8 mouse cellular contexts compared by ENCODE assay signal in the genomic region with DNA sequence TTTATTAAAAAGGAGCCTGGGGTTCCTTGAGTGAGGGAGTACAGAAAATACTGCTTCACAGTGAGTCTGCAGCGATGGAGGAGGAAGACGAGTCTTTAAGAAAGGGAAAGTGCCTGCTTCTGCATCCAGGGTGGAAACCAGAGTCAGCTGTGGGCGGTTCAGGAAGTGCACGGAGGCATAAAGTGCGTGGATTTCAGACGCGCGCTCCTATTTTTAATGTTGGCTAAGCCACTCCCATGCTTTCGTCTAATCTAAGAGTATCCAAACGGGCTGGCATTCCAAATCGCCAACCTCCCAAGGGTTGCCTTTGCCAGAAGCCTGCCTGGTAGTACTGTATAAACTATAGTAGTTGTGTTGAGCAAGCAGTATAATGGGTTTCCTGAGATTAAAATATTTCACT. TPM values are rescaled to one million over a fixed set of nuclear protein-coding genes. Genes with fewer than 3 reads are reported as not detected.
DNase-seq lines count a peak whose midpoint lies in the region; ATAC-seq and TF ChIP-seq lines count a peak whose summit lies in the region.

No protein-coding gene starts in this region.

- H3K27ac ChIP-seq in intestine, embryonic 14.5 days (ENCODE audit: low read depth): no peak overlapping the region
- no peak overlapping the region for H3K27ac ChIP-seq in limb, embryonic 12.5 days
- no peak overlapping the region for H3K27ac ChIP-seq in midbrain, embryonic 12.5 days (replicated peaks)
- no peak overlapping the region for H3K27ac ChIP-seq in thymus, adult 2 months (ENCODE audit: control insufficient read depth, insufficient read depth, low read length)

- TF ChIP-seq POLR2A in thymus, adult 2 months (IDR thresholded peaks at IDR 0.05; ENCODE audit: control insufficient read depth, extremely low read depth, insufficient read depth, low read length, poor library complexity): no peak

- no peaks in the 10 kb centered on the region for H3K9me3 ChIP-seq in intestine, embryonic 14.5 days (ENCODE audit: control insufficient read depth, low read length)
- H3K9me3 ChIP-seq in limb, embryonic 12.5 days: peaks cover 4% of the 10 kb centered on the region; the same call in 1 of the 2 replicates
- H3K9me3 ChIP-seq in midbrain, embryonic 12.5 days: no peaks in the 10 kb centered on the region

- H3K4me2 ChIP-seq in intestine, embryonic 14.5 days (ENCODE audit: low read length): peak overlapping the region; percentile 38
- peak overlapping the region; percentile 30 for H3K4me2 ChIP-seq in limb, embryonic 12.5 days
- H3K4me2 ChIP-seq in midbrain, embryonic 12.5 days (replicated peaks): peak overlapping the region; percentile 39

- no peak for TF ChIP-seq CTCF in thymus, adult 2 months (IDR thresholded peaks at IDR 0.05; ENCODE audit: borderline replicate concordance, control insufficient read depth, extremely low read depth, insufficient read depth, low read length, poor library complexity)

- WGBS in intestine, embryonic 14.5 days: 37% methylated on average over 11 of the region's 11 CpGs
- 54% methylated on average over 11 of the region's 11 CpGs for WGBS in limb, embryonic 12.5 days
- whole genome bisulfite sequencing in midbrain, embryonic 12.5 days: 33% methylated on average over 11 of the region's 11 CpGs
- WGBS in thymus, adult 2 months: 4% methylated on average over 11 of the region's 11 CpGs

- peak; percentile 84 for ATAC-seq in CD4-positive, CD25-positive, alpha-beta regulatory T cell, adult 4 months
- ATAC-seq in intestine, embryonic 14.5 days (replicated peaks; ENCODE audit: low FRiP score, low TSS enrichment, low read depth): no peak
- ATAC-seq in limb, embryonic 12.5 days (ENCODE audit: insufficient number of reproducible peaks, insufficient read depth, low FRiP score, low TSS enrichment, low read depth): no peak
- ATAC-seq in midbrain, embryonic 12.5 days (ENCODE audit: low FRiP score, low read depth): no peak

- H3K4me3 ChIP-seq in intestine, embryonic 14.5 days (ENCODE audit: low read depth, low read length): no peak overlapping the region
- no peak overlapping the region for H3K4me3 ChIP-seq in limb, embryonic 12.5 days (replicated peaks)
- no peak overlapping the region for H3K4me3 ChIP-seq in midbrain, embryonic 12.5 days
- H3K4me3 ChIP-seq in thymus, adult 2 months (ENCODE audit: control insufficient read depth, insufficient read depth, low read length): peak overlapping the region; percentile 22

- peak; percentile 43 to 47 for DNase-seq in adrenal gland, postnatal 36 days
- DNase-seq in heart, adult 11 months: peak; percentile 94
- DNase-seq in intestine, embryonic 14.5 days (ENCODE audit: low spot score): no peak
- peak; percentile 38 for DNase-seq in thymus, adult 2 months
- DNase-seq in cerebellum, adult 11-12 months: no peak

- no peaks in the 10 kb centered on the region for H3K36me3 ChIP-seq in intestine, embryonic 14.5 days (ENCODE audit: control insufficient read depth, insufficient read depth, low read length)
- no peaks in the 10 kb centered on the region for H3K36me3 ChIP-seq in limb, embryonic 12.5 days
- no peaks in the 10 kb centered on the region for H3K36me3 ChIP-seq in midbrain, embryonic 12.5 days
- H3K36me3 ChIP-seq in thymus, adult 2 months (ENCODE audit: control insufficient read depth, insufficient read depth, low read length): no peaks in the 10 kb centered on the region

- no peaks in the 10 kb centered on the region for H3K27me3 ChIP-seq in intestine, embryonic 14.5 days (replicated peaks; ENCODE audit: control insufficient read depth, insufficient read depth, low read length)
- H3K27me3 ChIP-seq in limb, embryonic 12.5 days: no peaks in the 10 kb centered on the region
- peaks cover 13% of the 10 kb centered on the region for H3K27me3 ChIP-seq in midbrain, embryonic 12.5 days
- no peaks in the 10 kb centered on the region for H3K27me3 ChIP-seq in thymus, adult 2 months (ENCODE audit: control insufficient read depth, insufficient read depth, low read length)

- peaks cover 5% of the 10 kb centered on the region; the same call in 1 of the 2 replicates for H3K4me1 ChIP-seq in intestine, embryonic 14.5 days (replicated peaks; ENCODE audit: control insufficient read depth, insufficient read depth, low read length)
- peaks cover 16% of the 10 kb centered on the region for H3K4me1 ChIP-seq in limb, embryonic 12.5 days (replicated peaks)
- H3K4me1 ChIP-seq in midbrain, embryonic 12.5 days: peaks cover 35% of the 10 kb centered on the region
- peaks cover 21% of the 10 kb centered on the region for H3K4me1 ChIP-seq in thymus, adult 2 months (replicated peaks; ENCODE audit: control insufficient read depth, insufficient read depth, low read length)

- no peak overlapping the region for H3K9ac ChIP-seq in intestine, embryonic 14.5 days (ENCODE audit: low read length)
- H3K9ac ChIP-seq in limb, embryonic 12.5 days (replicated peaks): no peak overlapping the region
- H3K9ac ChIP-seq in midbrain, embryonic 12.5 days (replicated peaks): no peak overlapping the region

RNA-seq across cellular contexts. Expression of a gene that starts 50.4 kb away (rescaled TPM):
- 100 to 1,000 TPM; 105 to 108 TPM for polyA plus RNA-seq in CD4-positive, CD25-positive, alpha-beta regulatory T cell, adult 4 months (2017; shearing (Covaris generic))
- total RNA-seq in adrenal gland, postnatal 36 days (2021): 100 to 1,000 TPM; 140 to 149 TPM
- 248 and 249 TPM in 2 replicates for polyA plus RNA-seq in intestine, embryonic 14.5 days (2014; fragmentation: Nextera tagmentation; extraction: Ambion mirVana)
- 314 and 324 TPM in 2 replicates for polyA plus RNA-seq in limb, embryonic 12.5 days (2016; fragmentation: Nextera tagmentation; extraction: Ambion mirVana)
- 312 and 318 TPM in 2 replicates for polyA plus RNA-seq in midbrain, embryonic 12.5 days (2016; fragmentation: Nextera tagmentation; extraction: Ambion mirVana)
- polyA plus RNA-seq in thymus, adult 2 months (2012; rRNA removed): 20.0 and 23.3 TPM in 2 replicates

Comparison
In these comparisons a context has a peak if more than half of its experiments do, and no peak if none do; other contexts are left out.
1. DNase-seq: peak in adrenal gland, postnatal 36 days (2 of 2), heart, adult 11 months (single experiment) and thymus, adult 2 months (single experiment); none in intestine, embryonic 14.5 days (single experiment) and cerebellum, adult 11-12 months (single experiment).
2. Peak in every context shown above with its lines, with median percentiles within 50 percentile points of each other: H3K4me2 ChIP-seq.